Mouse (Mus musculus) thymus, adult 18-20 months (tissue): ENCODE measurements around the gene Cfap57.

Experiments
- DNase-seq, 2 experiments: peaks; one replicate each; pipeline ENCODE4 v3.0.0; 2022; ENCODE audit warnings: mixed read lengths in 2 of 2

Cfap57 gene

DNA sequence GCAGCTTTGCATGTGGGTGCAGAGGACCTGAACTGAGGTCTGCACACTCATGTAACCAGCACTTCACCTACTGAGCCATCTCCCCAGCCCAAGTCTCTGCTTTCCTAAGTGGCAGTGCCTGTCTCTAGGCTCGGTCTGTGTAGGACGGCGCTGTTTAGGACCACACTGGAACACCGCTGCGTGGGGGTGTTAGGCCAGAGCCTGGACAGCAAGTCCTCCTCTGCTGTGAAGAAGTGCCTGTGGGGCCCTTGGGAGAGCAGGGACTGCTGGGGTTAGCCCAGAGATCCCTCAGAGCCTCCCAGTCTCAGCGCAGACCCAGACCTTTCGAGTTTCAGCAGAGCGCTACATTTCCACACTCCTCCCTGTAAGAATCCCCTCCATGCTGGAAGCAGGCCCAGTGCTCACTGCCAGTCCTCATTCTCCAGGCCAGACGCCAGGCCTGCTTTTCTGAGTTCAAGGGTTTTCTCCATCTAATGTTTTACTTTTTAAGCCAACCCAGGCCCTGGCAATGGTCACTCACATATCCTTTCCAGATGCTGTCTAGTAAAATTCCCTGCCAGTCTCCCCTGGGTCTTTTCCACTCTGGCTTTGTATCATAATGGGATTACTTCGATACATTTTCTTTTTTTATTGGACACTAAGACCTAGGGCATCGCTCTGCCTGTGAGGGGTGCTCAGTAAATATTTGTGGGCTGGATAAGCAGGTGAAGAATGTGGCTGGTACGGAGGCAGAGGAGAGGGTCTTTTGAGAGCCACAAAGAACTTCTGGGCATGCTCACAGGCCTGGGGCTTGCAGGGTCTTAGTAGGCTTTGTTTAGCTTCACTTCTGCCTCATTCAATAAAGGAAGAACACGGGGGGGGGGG is 56.3 kb downstream of the Cfap57 start:
- DNase-seq: no peak

DNA sequence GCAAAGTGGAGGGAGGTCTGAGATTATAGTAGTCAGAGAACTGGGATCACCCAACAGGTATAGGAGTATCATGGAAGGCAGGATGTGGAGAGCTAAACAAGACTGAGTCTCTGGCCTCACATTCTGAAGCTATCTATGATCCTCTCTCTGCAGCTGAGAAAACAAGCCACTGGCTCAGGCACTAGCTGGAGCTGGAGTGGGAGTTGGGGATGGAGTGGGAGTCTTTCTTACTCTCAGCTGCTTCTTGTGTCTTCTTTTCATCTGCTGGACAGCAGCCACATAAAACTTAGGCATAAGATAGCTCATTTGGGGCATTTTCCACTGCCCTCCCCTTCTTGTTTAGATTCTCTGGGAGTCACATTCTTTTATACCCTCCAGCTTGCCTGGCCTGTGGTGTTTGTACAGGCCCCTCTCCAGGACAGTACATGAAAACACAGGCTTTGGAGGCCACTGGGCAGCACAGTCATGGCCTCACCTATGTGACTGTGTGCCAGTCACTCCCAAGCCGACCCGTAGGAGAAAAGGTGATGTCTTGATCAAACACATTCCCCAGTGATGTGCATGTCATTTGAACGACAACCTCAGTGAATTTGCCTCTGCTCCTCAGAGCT is 67.4 kb downstream of the Cfap57 start:
- no peak for DNase-seq

- DNase-seq: peak in 1 of 2 experiments; percentile 51
These were observed 72.5 kb downstream of the Cfap57 start for GRCm38 (mm10) chr4:118548130-118548480.

DNA sequence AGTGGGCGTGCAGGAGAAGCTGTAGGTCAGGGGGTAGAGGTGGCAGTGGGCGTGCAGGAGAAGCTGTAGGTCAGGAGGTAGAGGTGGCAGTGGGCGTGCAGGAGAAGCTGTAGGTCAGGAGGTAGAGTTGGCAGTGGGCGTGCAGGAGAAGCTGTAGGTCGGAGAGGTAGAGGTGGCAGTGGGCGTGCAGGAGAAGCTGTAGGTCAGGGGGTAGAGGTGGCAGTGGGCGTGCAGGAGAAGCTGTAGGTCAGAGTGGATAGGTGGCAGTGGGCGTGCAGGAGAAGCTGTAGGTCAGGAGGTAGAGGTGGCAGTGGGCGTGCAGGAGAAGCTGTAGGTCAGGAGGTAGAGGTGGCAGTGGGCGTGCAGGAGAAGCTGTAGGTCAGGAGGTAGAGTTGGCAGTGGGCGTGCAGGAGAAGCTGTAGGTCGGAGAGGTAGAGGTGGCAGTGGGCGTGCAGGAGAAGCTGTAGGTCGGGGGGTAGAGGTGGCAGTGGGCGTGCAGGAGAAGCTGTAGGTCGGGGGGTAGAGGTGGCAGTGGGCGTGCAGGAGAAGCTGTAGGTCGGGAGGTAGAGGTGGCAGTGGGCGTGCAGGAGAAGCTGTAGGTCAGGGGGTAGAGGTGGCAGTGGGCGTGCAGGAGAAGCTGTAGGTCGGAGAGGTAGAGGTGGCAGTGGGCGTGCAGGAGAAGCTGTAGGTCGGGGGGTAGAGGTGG is 73.0 kb downstream of the Cfap57 start:
- DNase-seq: peak; percentile 77 to 80

DNA sequence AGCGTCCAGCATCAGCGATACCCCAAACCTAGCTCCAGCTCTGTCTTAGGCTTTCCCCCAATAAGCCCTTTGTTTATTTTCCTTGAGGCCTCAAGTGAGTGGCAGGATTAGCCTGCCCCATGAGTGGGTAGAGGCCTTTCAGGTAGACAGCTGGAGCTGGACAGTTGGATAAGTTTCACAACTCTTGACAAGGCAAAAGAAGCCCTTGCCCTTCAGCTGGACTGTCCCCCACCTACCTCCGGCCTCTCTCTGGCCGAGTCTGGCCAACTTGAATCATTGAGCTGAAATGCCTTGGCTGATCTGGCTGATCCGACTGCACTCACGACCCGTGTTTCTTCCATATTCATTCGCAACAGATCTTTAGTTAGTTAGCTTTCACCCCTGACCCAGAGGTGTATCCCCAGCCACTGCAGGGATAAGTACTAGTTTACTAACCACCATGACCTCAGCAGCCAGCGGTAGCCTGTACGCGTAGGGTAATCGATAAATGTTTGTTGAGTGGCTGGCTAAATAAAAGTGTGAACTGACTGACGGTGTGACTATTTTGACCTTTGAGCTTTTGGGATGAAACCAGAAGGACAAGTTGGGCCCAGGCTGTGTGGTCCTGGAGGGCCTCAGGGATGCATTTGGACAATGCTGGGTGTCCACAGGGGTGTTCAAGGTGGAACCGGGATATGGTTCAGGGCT is 76.0 kb downstream of the Cfap57 start:
- DNase-seq: no peak

- DNase-seq: peak; percentile 27 to 54
These were observed 76.9 kb downstream of the Cfap57 start, which contains the start of gene Tmem125 for GRCm38 (mm10) chr4:118543592-118544260. Gene Tmem125, minus strand, starts transcription at chr4:118544044.

- peak in 1 of 2 experiments; percentile 13 for DNase-seq
These were observed 77.4 kb downstream of the Cfap57 start for GRCm38 (mm10) chr4:118543158-118543530.

- DNase-seq: no peak
These were observed 77.9 kb downstream of the Cfap57 start for GRCm38 (mm10) chr4:118542510-118543157.

DNA sequence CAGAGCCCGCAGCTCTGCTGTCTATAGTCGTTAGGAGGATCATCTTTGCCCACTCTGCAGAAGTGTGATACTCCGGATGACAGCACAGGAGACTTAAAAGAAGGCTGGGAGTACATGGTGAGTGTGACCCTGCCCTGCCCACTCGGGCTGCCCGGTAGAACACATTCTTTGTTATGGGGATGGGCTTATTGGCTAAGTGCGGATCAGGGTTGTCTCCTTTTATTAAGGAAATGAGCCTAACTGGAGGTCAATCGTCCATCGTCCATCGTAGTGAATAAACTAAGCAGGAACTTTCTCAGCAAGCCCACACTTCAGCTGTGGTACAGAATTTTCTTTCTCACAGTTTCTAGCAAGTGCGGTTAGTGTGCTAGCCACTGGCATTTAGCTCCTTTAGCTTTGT is 80.7 kb downstream of the Cfap57 start:
- no peak for DNase-seq

- no peak for DNase-seq
These were observed 82.8 kb downstream of the Cfap57 start for GRCm38 (mm10) chr4:118537801-118538200.

GRCm38 (mm10) chr4:118535610-118536009 is 85.0 kb downstream of the Cfap57 start:
- no peak for DNase-seq

DNA sequence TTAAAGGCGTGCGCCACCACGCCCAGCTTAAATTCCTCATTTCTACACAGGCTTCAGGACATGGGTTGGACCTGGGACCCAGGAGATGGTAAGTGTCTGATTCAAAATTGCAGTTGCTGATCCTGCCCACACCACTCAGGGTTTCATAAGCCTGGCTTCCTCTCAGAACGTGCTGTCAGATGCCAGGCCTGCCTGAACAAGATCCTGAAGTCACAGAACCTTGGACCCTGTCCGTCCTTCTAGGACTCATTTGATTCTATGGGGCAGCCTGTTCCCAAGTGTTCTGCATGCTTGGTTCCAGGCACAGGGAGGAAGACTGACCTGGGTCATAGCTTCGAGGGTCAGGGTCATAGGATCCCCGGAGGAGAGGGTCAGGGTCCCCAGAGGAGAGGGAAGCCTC is 87.0 kb downstream of the Cfap57 start:
- DNase-seq: no peak

- no peak for DNase-seq
These were observed 87.4 kb downstream of the Cfap57 start for GRCm38 (mm10) chr4:118533156-118533555.

GRCm38 (mm10) chr4:118532663-118533062 is 87.9 kb downstream of the Cfap57 start:
- no peak for DNase-seq

DNA sequence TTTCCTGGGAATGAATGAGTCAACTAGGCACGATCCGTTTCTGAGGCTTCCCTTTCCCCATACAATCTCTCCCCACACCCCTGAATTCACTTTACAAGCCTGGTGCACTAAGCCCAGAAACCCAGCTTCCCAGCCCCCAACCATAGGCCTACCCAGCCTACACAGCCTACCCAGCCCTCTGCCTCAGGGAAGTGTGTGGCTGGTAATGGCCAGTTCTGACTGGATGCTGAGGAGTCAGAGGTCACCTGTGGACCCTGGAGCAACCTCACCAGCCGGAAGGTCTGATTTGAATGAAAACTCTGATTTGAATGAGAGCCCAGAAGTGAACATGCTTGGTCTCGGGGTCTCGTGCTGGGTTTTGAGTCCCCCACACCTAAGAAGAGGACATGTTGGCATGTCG is 92.9 kb downstream of the Cfap57 start:
- no peak for DNase-seq

DNA sequence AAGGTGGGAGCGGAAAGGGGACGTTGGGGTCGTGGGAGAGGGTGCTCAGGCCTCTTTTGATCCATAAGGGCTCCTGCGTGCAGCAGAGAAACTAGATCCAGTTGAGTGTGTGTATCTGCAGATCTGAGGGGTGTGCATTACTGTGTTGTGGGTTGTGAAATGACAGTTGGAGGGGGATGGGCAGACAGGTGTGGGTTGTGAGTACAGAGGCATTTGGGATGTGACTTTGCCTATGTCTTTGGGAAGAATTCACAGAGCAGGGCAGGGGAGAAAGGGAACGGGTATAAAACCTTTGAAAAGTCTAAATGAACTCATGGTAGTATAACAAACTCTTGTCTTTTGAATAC is 93.3 kb downstream of the Cfap57 start:
- DNase-seq: no peak

DNA sequence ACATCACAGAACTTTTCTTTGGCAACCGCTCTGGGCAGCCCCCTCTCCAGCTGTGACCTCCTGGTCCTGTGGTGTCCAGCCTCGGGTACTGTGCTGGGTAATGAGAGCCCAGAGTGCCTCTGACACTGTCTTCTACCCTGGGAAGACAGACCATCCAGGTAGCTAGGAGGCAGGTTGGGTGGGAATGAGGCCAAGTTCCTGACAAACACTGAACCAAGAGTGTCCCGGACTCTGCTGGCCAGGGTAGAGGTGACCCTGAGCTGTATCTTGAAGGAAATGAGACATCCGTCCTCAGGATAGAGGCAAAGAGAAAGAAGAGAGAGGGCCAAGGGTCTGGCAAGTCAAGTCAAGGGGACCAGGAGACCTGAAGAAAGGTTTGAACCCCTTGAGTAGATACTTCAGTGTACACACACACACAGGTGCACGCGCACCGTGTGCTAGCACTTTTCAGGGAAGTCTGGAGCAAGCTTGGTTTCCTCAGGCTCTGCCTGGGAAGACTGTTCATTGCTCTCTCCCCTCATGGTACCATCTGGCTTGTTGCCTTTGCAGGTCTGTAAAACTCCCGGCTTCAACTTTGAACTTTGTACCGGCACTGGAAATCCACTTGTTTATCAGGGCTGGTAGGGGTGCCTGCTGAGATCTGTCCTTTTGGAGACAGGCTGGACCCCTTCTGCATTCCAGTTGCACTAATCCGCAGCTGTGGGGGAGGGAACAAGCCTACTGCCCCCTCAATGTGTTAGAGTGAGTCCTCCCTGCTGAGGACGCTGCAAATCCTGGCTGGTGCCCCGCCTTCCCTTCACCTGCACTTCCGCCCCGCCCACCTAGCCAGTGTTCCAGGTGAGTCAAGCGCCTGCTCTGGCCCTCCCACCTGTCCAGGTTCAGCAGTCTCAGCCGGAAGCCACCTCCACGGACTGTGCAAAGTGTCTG is 93.9 kb downstream of the Cfap57 start, which contains the start of gene 2610528J11Rik:
Gene 2610528J11Rik (plus strand): TSS at position 592 of the 927 bp plus-strand sequence.
- DNase-seq: no peak

- no peak for DNase-seq
These were observed 94.8 kb downstream of the Cfap57 start for GRCm38 (mm10) chr4:118525779-118526178.

GRCm38 (mm10) chr4:118523976-118524375 is 96.6 kb downstream of the Cfap57 start:
- no peak for DNase-seq

DNA sequence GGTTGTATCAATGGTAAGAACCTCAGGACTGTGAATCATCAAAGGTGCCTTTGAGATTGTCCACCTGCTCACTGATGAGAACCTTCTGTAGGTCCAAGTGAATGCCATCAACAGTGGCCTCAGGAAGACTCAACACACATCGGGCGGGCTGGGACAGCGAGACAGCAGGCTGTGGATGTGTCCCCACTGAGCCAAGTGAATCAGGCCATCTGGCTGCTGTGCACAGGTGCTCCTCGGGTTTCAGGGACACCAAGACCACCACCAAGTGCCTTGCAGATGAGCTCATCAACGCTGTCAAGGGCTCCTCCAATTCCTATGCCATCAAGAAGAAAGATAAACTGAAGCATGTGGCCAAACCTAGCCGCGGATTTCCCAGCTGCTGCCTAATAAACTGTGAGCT is 98.3 kb downstream of the Cfap57 start:
- no peak for DNase-seq

DNA sequence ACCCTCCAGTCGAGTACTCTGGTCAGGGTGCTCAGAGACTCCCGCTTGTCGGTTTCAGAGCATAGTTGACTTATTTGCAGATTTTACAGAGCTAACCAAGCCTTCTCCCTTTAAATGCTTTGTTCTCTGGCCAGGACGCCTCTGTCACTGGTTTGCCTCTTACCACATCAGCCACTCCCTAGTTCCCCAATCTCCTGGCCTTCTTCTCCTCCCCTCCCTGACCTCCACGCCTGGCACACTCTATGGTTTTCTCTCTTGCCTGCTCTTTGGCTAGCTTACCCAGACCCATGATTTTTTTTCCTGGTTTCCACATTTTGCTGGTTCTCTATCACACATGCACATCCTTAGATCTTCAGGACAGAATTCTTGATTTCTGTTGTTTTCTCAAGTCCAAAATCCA is 102.4 kb downstream of the Cfap57 start:
- no peak for DNase-seq
